Mouse (Mus musculus) MEL (cell line): ENCODE measurements around the gene Lamp1.

Experiments used
- BHLHE40 ChIP-seq: IDR thresholded peaks from 2 replicates; pipeline ENCODE4 v1.6.1; 2012; ENCODE audit warnings: low read depth, mild to moderate bottlenecking, inconsistent platforms, low read length, improper control_type of control experiment, borderline replicate concordance
- CHD2 ChIP-seq: IDR thresholded peaks from 2 replicates; pipeline ENCODE4 v1.6.1; 2011; ENCODE audit warnings: low read length, improper control_type of control experiment
- CTCF ChIP-seq, 3 experiments: IDR thresholded peaks in 2 of 3; conservative IDR thresholded peaks in 1 of 3; 2 replicates each; pipeline ENCODE4 v1.5.1; 2011 to 2012; ENCODE audit warnings: low read length in 3 of 3, low read depth in 2 of 3, mild to moderate bottlenecking in 2 of 3, improper control_type of control experiment in 1 of 3, inconsistent platforms in 1 of 3, mixed read lengths in 1 of 3, moderate library complexity in 1 of 3; ENCODE audit not compliant: control insufficient read depth in 1 of 3, insufficient read depth in 1 of 3, poor library complexity in 1 of 3, severe bottlenecking in 1 of 3
- ELF1 ChIP-seq: IDR thresholded peaks from 2 replicates; pipeline ENCODE4 v1.6.1; 2014; ENCODE audit warnings: low read depth, mild to moderate bottlenecking, inconsistent platforms, low read length, improper control_type of control experiment, moderate library complexity
- EP300 ChIP-seq, 2 experiments: IDR thresholded peaks; 2 replicates each; pipeline ENCODE4 v1.6.1; 2011; ENCODE audit warnings: improper control_type of control experiment in 2 of 2, low read length in 2 of 2, low read depth in 1 of 2, mild to moderate bottlenecking in 1 of 2
- GABPA ChIP-seq: IDR thresholded peaks from 2 replicates; pipeline ENCODE4 v1.6.1; 2012; ENCODE audit warnings: low read depth, mild to moderate bottlenecking, inconsistent platforms, low read length, improper control_type of control experiment, moderate library complexity
- GATA1 ChIP-seq: IDR thresholded peaks from 2 replicates; pipeline ENCODE4 v1.6.1; 2011; ENCODE audit warnings: low read depth, low read length, improper control_type of control experiment
- MAFK ChIP-seq: IDR thresholded peaks from 2 replicates; pipeline ENCODE4 v1.6.1; 2011; ENCODE audit warnings: low read depth, mild to moderate bottlenecking, low read length, improper control_type of control experiment, borderline replicate concordance
- POLR2A ChIP-seq, 2 experiments: IDR thresholded peaks; 2 replicates each; pipeline ENCODE4 v1.6.1; 2011 to 2012; ENCODE audit warnings: low read length in 2 of 2, mild to moderate bottlenecking in 2 of 2, control low read depth in 1 of 2, improper control_type of control experiment in 1 of 2, low read depth in 1 of 2, moderate library complexity in 1 of 2; ENCODE audit not compliant: control insufficient read depth in 1 of 2, insufficient read depth in 1 of 2, poor library complexity in 1 of 2
- SIN3A ChIP-seq: IDR thresholded peaks from 2 replicates; pipeline ENCODE4 v1.6.1; 2012; ENCODE audit warnings: low read length, improper control_type of control experiment, inconsistent platforms
- TAL1 ChIP-seq: IDR thresholded peaks from 2 replicates; pipeline ENCODE4 v1.6.1; 2012; ENCODE audit warnings: mild to moderate bottlenecking, inconsistent platforms, low read length, moderate library complexity, mixed read lengths
- TCF12 ChIP-seq: IDR thresholded peaks from 2 replicates; pipeline ENCODE4 v1.6.1; 2014; ENCODE audit warnings: low read depth, mild to moderate bottlenecking, inconsistent platforms, low read length, improper control_type of control experiment, moderate library complexity
- ZC3H11A ChIP-seq: IDR thresholded peaks from 2 replicates; pipeline ENCODE4 v1.6.1; 2012; ENCODE audit warnings: low read depth, mild to moderate bottlenecking, inconsistent platforms, low read length, improper control_type of control experiment
- ZNF384 ChIP-seq: IDR thresholded peaks from 2 replicates; pipeline ENCODE4 v1.6.1; 2012; ENCODE audit warnings: low read depth, mild to moderate bottlenecking, inconsistent platforms, low read length, improper control_type of control experiment

DNA sequence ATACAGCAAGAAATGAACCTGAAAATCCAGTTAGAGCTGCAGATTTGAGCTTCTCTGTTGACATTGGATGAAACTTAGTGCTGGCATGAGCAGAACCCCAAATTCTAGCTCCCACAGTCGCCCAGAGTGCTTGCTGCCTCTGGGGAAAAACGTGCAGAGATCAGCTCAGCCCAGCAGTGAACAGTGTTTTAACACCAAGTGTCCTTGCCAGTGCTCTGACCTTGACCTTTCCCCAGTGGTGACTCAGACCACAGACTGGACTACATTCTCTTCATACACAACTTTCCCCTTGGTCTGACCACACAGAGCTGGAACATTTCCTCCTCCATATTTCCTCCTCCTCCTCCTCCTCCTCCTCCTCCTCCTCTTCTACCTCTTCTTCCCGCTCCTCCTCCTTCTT lies 43.1 kb downstream of the Lamp1 start:
- TF ChIP-seq POLR2A (IDR thresholded peaks at IDR 0.05; ENCODE audit: control insufficient read depth in 1 of 2, insufficient read depth in 1 of 2, low read depth in 1 of 2, low read length in 2 of 2, poor library complexity in 1 of 2) (no peak; a peak in 1 of 4 replicates), TAL1 (no peak), ZC3H11A (no peak), MAFK (no peak), CTCF (IDR thresholded peaks at IDR 0.05 in 2 of 3, conservative IDR thresholded peaks at IDR 0.05 in 1 of 3; ENCODE audit: control insufficient read depth in 1 of 3, insufficient read depth in 1 of 3, low read depth in 2 of 3, low read length in 3 of 3, poor library complexity in 1 of 3, severe bottlenecking in 1 of 3) (no peak), EP300 (IDR thresholded peaks at IDR 0.05; ENCODE audit: low read depth in 1 of 2, low read length in 2 of 2) (peak in 1 of 2 experiments; percentile 25; a peak in 1 of 4 replicates), GABPA (no peak), SIN3A (no peak), CHD2 (no peak), TCF12 (no peak), ELF1 (no peak), BHLHE40 (no peak), ZNF384 (no peak), GATA1 (no peak)
